In genomic region chr3:100770841-100771240, GRCm38 (mm10) we compare ENCODE assay signal across 23 mouse cellular contexts. TPM values are rescaled to one million over a fixed set of nuclear protein-coding genes. Genes with fewer than 3 reads are reported as not detected.
"Had no signal": no experiment of that assay in that cellular context is flagged by ENCODE, and none has a peak within 500 bp of the region (broad histone marks: within the 10 kb centered on the region; RNA-seq: fewer than 3 reads in every experiment).

No protein-coding gene starts in this region.

- H3K4me2 ChIP-seq: lung, embryonic 15.5 days; midbrain, embryonic 11.5 days; midbrain, embryonic 13.5 days; midbrain, embryonic 15.5 days; neural tube, embryonic 12.5 days had no signal

- H3K36me3 ChIP-seq: lung, embryonic 15.5 days; midbrain, embryonic 13.5 days; midbrain, embryonic 15.5 days; neural tube, embryonic 12.5 days had no signal

- H3K4me3 ChIP-seq: lung, embryonic 15.5 days; megakaryocyte, embryonic 14.5 days; midbrain, embryonic 13.5 days; midbrain, embryonic 15.5 days; neural tube, embryonic 12.5 days had no signal

- H3K27me3 ChIP-seq: lung, embryonic 15.5 days; midbrain, embryonic 13.5 days; midbrain, embryonic 15.5 days; neural tube, embryonic 12.5 days had no signal

- H3K27ac ChIP-seq: lung, embryonic 15.5 days; macrophage; midbrain, embryonic 13.5 days; midbrain, embryonic 15.5 days; neural tube, embryonic 12.5 days had no signal

- H3K9me3 ChIP-seq: lung, embryonic 15.5 days; midbrain, embryonic 13.5 days; midbrain, embryonic 15.5 days; neural tube, embryonic 12.5 days had no signal

- DNase-seq: liver, postnatal 0 days; lung, adult 2 months; lung, postnatal 14 days; lung, postnatal 36 days; retina, postnatal 1 day; right cerebral cortex, adult 18-20 months; right cerebral cortex, postnatal 25 days; right cerebral cortex, postnatal 4 days; spleen, adult 18-20 months; thymus, adult 18-20 months had no signal

- H3K9ac ChIP-seq: liver, postnatal 0 days; lung, embryonic 15.5 days; midbrain, embryonic 13.5 days; midbrain, embryonic 15.5 days; neural tube, embryonic 12.5 days had no signal

- ATAC-seq: liver, postnatal 0 days; lung, postnatal 0 days; midbrain, embryonic 13.5 days; midbrain, embryonic 15.5 days had no signal

- H3K4me1 ChIP-seq: lung, embryonic 15.5 days; megakaryocyte, embryonic 14.5 days had no signal

RNA-seq across cellular contexts. Expression of gene Vtcn1, which starts 54.4 kb away (rescaled TPM):
- total RNA-seq: megakaryocyte progenitor cell, adult 5-6 weeks; midbrain, postnatal 0 days; monocyte, adult 5-6 weeks had no signal
- polyA plus RNA-seq: macrophage; midbrain, embryonic 11.5 days; midbrain, embryonic 13.5 days; midbrain, embryonic 15.5 days; midbrain, postnatal 0 days; neural tube, embryonic 12.5 days; neural tube, embryonic 14.5 days; small intestine, adult 2 months had no signal
